Mouse (Mus musculus) limb, embryonic 14.5 days (tissue): ENCODE results near the gene St6galnac5. TPM values are rescaled to one million over a fixed set of nuclear protein-coding genes. Genes with fewer than 3 reads are reported as not detected.

ENCODE experiments used
- ATAC-seq: fragments of 200-750 bp; cut with Nextera tagmentation; 2 replicates; pipeline ENCODE4 v1.8.0; 2017; ENCODE audit warnings: low read depth, moderate number of reproducible peaks, moderate TSS enrichment; ENCODE audit not compliant: low FRiP score
- DNase-seq: peaks from one replicate; pipeline ENCODE4 v3.0.0-alpha.2; 2015; ENCODE audit warnings: low spot score
- H3K27ac ChIP-seq: fragments of 300-500 bp; sonication (generic); replicated peaks from 2 replicates; pipeline ENCODE4 v1.5.1; 2014; ENCODE audit warnings: low read depth, mild to moderate bottlenecking, low read length, moderate library complexity, mixed read lengths
- H3K27me3 ChIP-seq: fragments of 300-500 bp; sonication (generic); 2 replicates; pipeline ENCODE4 v1.6.1; 2014; ENCODE audit warnings: low read length, mixed read lengths; ENCODE audit not compliant: control insufficient read depth, insufficient read depth
- H3K36me3 ChIP-seq: fragments of 300-500 bp; sonication (generic); 2 replicates; pipeline ENCODE4 v1.6.1; 2014; ENCODE audit warnings: mild to moderate bottlenecking, low read length, moderate library complexity, mixed read lengths; ENCODE audit not compliant: control insufficient read depth, insufficient read depth
- H3K4me1 ChIP-seq: fragments of 300-500 bp; sonication (generic); 2 replicates; pipeline ENCODE4 v1.6.1; 2014; ENCODE audit warnings: antibody characterized with exemption, low read length, mixed read lengths; ENCODE audit not compliant: control insufficient read depth, insufficient read depth
- H3K4me2 ChIP-seq: fragments of 300-500 bp; sonication (generic); replicated peaks from 2 replicates; pipeline ENCODE4 v1.6.1; 2014; ENCODE audit warnings: low read depth, mild to moderate bottlenecking, low read length, moderate library complexity; ENCODE audit not compliant: severe bottlenecking
- H3K4me3 ChIP-seq: fragments of 300-500 bp; sonication (generic); replicated peaks from 2 replicates; pipeline ENCODE4 v1.5.1; 2014; ENCODE audit warnings: low read length
- H3K9ac ChIP-seq: fragments of 300-500 bp; sonication (generic); 2 replicates; pipeline ENCODE4 v1.6.1; 2014; ENCODE audit warnings: mild to moderate bottlenecking, low read depth, low read length, moderate library complexity; ENCODE audit not compliant: severe bottlenecking
- H3K9me3 ChIP-seq: fragments of 300-500 bp; sonication (generic); 2 replicates; pipeline ENCODE4 v1.6.1; 2016; ENCODE audit warnings: low read length; ENCODE audit not compliant: control insufficient read depth
- POLR2A ChIP-seq: fragments of 200-500 bp; IDR thresholded peaks from 2 replicates; pipeline ENCODE4 v1.8.0; 2012; ENCODE audit warnings: inconsistent platforms, mild to moderate bottlenecking, moderate library complexity, borderline replicate concordance; ENCODE audit not compliant: insufficient read depth, insufficient read length; ENCODE audit errors: extremely low read depth
- WGBS: fragments of 180-500 bp; shearing (Covaris S2); extraction: QIAGEN DNeasy Blood & Tissue Kit; methylation state at CpG from one replicate; pipeline ENCODE4 v1.1.7; 2014; 5-methylcytosine and 5-hydroxymethylcytosine counted together
- polyA plus RNA-seq, 2 experiments: library from polyadenylated mRNA; depleted of rRNA in 1 of 2; stranded (reverse) in 1 of 2; unstranded in 1 of 2; fragments of >200 nt; fragmentation: Nextera tagmentation in 1 of 2; extraction: Ambion mirVana in 1 of 2; gene quantifications; 2 replicates each; pipeline versions ENCODE4 v1.2.1 to v1.2.3; 2012 to 2014

The St6galnac5 gene
- polyA plus RNA-seq, 2 experiments = 1.2 TPM

DNA sequence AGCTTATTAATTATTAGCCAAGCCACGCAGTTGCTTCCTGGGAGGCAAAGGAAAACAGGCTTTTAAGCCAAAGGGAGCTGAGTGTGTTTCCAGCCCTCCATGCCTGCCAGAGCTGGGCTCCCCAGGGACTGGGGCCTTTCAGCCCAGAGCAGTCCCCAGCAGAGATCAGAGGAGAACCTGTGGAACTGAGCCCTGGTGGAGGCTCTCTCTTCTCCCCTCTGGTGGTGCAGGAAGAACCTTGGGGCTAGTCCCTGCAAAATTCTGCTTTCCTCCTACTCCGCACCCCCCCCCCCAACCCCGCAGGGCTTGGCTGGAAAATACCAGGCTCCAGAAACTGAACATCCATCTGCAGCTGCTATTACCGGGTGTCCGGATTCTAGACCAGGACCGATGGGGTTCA, 1.6 kb downstream of the St6galnac5 start:
- DNase-seq = no peak
- no peaks in the 10 kb centered on the region for H3K9me3 ChIP-seq
- H3K27ac ChIP-seq = no peak overlapping the region
- peaks cover 4% of the 10 kb centered on the region; the same call in 1 of the 2 replicates for H3K4me1 ChIP-seq
- peak overlapping the region; percentile 44 for H3K4me3 ChIP-seq
- 12% methylated on average over 6 of the region's 6 CpGs for WGBS
- no peak for ATAC-seq
- peak overlapping the region; percentile 52; the same call in 1 of the 2 replicates for H3K9ac ChIP-seq
- no peaks in the 10 kb centered on the region for H3K36me3 ChIP-seq
- peaks cover 23% of the 10 kb centered on the region for H3K27me3 ChIP-seq
- no peak for TF ChIP-seq POLR2A
- peak overlapping the region; percentile 78 for H3K4me2 ChIP-seq

DNA sequence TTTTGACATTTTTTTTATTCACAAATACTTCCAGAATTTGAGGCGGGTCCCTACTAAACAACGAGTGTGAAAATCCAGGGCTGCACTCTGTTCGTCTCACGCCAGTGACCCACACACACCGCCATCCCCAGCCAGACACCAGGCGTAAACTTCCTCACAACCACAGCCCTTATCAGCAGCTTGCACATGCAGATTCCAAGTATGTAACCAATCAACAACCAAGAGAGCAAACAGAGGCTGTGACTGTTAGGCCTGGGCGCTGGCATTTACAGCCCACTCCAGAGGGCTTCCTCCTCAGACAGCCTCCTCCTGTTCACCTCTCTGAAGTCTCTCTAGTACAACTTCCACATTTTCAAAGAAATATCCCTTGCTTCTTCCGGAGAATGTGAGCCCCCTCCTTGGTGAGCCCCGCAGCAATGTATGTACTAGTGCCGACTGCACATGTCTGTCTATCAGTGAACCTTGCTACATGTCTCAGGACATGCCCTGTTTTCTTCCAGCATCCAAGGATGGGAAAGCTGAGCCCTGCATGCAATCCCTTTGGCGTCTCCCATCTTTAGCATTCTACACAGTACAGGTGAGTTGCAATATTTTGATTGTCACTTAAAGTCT, 2.5 kb downstream of the St6galnac5 start:
- H3K4me3 ChIP-seq = no peak overlapping the region
- no peak overlapping the region for H3K27ac ChIP-seq
- no peak for DNase-seq
- H3K36me3 ChIP-seq = no peaks in the 10 kb centered on the region
- peaks cover 23% of the 10 kb centered on the region for H3K27me3 ChIP-seq
- peaks cover 4% of the 10 kb centered on the region; the same call in 1 of the 2 replicates for H3K4me1 ChIP-seq
- no peak for ATAC-seq
- no peak overlapping the region for H3K4me2 ChIP-seq
- no peak overlapping the region for H3K9ac ChIP-seq
- H3K9me3 ChIP-seq = no peaks in the 10 kb centered on the region
- 51% methylated on average over 11 of the region's 11 CpGs for WGBS
- TF ChIP-seq POLR2A = no peak

DNA sequence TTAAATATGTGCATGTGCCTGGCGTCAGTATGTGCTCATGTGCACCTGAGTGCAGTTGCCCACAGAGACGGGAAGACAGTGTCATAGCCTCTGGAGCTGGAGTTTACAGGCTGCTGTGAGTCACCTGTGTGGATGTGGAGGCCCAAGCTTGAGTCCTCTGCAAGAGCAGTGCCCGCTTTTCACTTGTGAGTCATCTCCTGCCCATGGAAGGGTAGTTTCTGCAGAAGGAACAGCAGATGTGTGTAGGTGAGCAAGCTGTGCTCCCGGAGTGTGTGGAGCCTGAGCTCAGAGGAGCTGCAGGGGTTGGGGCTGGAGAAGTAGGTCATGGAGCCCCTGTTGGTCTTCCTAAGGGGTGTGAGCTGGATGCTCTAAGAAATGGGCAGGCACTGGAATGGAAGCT, 10.7 kb downstream of the St6galnac5 start:
- H3K27ac ChIP-seq = no peak overlapping the region
- no peak for DNase-seq
- H3K4me1 ChIP-seq = no peaks in the 10 kb centered on the region
- H3K9me3 ChIP-seq = no peaks in the 10 kb centered on the region
- H3K4me2 ChIP-seq = no peak overlapping the region
- ATAC-seq = no peak
- WGBS = 88% methylated on average over 4 of the region's 4 CpGs
- no peak overlapping the region for H3K4me3 ChIP-seq
- H3K36me3 ChIP-seq = no peaks in the 10 kb centered on the region
- no peak overlapping the region for H3K9ac ChIP-seq
- no peaks in the 10 kb centered on the region for H3K27me3 ChIP-seq
- no peak for TF ChIP-seq POLR2A

DNA sequence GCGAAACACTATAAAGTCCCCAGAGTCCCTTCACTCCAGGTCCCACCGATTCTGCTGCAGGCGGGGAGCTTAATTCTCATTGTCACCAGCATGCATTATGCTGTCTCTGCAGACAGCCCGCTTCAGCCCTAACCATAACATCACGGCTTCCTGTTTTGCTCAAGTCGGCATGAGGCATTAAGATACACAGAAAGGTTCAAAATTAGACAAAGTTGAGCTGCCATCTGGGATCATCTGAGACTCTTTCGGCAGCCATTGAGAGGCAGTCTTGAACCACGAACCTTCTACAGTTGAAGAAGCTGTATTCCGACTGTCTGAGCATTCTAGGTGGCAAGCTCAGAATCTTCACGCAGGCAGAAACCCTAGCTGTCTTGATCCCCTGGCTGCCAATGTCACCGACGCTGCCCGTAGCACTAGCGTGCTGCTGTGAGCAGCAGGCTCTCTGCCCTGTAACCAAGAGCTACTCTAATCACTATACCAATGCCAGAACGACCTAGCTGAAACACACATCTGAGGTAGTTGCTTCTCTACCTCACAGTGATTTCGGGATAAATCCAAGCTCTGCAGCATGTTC, 12.2 kb downstream of the St6galnac5 start:
- ATAC-seq = no peak
- H3K9me3 ChIP-seq = no peaks in the 10 kb centered on the region
- H3K4me2 ChIP-seq = no peak overlapping the region
- H3K4me1 ChIP-seq = no peaks in the 10 kb centered on the region
- no peaks in the 10 kb centered on the region for H3K27me3 ChIP-seq
- DNase-seq = no peak
- no peaks in the 10 kb centered on the region for H3K36me3 ChIP-seq
- 75% methylated on average over 16 of the region's 16 CpGs for WGBS
- TF ChIP-seq POLR2A = no peak
- no peak overlapping the region for H3K27ac ChIP-seq
- H3K9ac ChIP-seq = no peak overlapping the region
- H3K4me3 ChIP-seq = no peak overlapping the region

DNA sequence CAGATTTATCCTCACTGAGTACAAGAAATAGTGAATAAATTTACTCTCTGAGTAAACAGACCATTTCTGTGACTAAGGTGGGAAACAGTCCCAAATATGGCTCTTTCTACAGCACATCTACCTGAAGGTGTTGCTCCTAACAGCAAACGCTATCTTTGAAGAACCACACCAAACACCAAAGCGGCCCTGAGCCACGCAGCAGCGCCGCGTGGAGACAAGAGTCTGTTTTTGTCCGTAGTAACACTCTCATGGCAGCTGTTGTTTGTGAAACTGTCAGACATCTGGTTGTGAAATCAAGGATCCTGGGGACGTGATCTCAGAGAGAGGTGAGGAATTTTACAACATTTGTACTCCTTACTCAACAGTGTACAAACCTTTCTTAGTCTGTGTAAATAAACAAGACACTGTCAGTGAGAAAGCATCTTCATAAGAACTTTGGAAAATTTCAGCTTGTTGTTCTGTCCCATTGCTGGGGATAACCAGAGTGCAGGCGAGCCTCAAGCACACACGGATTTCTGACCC, 20.1 kb downstream of the St6galnac5 start:
- TF ChIP-seq POLR2A = no peak
- Histone ChIP-seq H3K36me3 (no peaks in the 10 kb centered on the region), H3K4me1 (no peaks in the 10 kb centered on the region), H3K4me2 (no peak overlapping the region), H3K27me3 (no peaks in the 10 kb centered on the region), H3K9ac (no peak overlapping the region), H3K4me3 (no peak overlapping the region), H3K9me3 (no peaks in the 10 kb centered on the region), H3K27ac (no peak overlapping the region)
- 65% methylated on average over 10 of the region's 10 CpGs for WGBS
- DNase-seq (no peak), ATAC-seq (no peak)
